Mouse (Mus musculus) gastrocnemius, adult 8-10 months (tissue): ENCODE results near the gene Rnf168. TPM values are rescaled to one million over a fixed set of nuclear protein-coding genes. Genes with fewer than 3 reads are reported as not detected.
"Not testable (repeated sequence)": the region's sequence is repeated elsewhere in the genome, so short reads cannot be mapped to it uniquely, and the experiment has no call there.

Experiments used
- DNase-seq, 2 experiments: peaks; one replicate each; pipeline ENCODE4 v3.0.0; 2022; ENCODE audit warnings: low spot score in 2 of 2
- total RNA-seq, 4 experiments: library from RNA; stranded (reverse); gene quantifications; 2 replicates each; pipeline ENCODE4 v1.2.4; 2022

Rnf168 gene
- 10 to 100 TPM in 2 of 4 experiments, 1 to 10 TPM in 2; 8.5 to 11.7 (median 10.2) TPM for total RNA-seq

GRCm38 (mm10) chr16:32277308-32278256 is at the start of gene Rnf168:
TSS of gene Rnf168 (plus strand) at chr16:32277459.
- DNase-seq, result peak; percentile 74 to 84

- DNase-seq, result not testable (repeated sequence)
These were observed 45.2 kb upstream of the Rnf168 start for GRCm38 (mm10) chr16:32232050-32232449.

GRCm38 (mm10) chr16:32237930-32238680 is 39.2 kb upstream of the Rnf168 start:
- no peak for DNase-seq

- no peak for DNase-seq
These were observed 37.6 kb upstream of the Rnf168 start for GRCm38 (mm10) chr16:32239428-32240312.

- no peak for DNase-seq
These were observed 33.4 kb upstream of the Rnf168 start for GRCm38 (mm10) chr16:32243901-32244300.

- peak; percentile 9 to 37 for DNase-seq
These were observed 30.9 kb upstream of the Rnf168 start for GRCm38 (mm10) chr16:32246351-32246791.

GRCm38 (mm10) chr16:32246952-32247370 is 30.3 kb upstream of the Rnf168 start, which contains the start of the genes Fbxo45 and Wdr53:
TSS of gene Fbxo45 (minus strand) at chr16:32247158.
TSS of gene Wdr53 (plus strand) at chr16:32247227.
- peak; percentile 93 to 97 for DNase-seq

GRCm38 (mm10) chr16:32264225-32264624 is 13.0 kb upstream of the Rnf168 start:
- not testable (repeated sequence) for DNase-seq

GRCm38 (mm10) chr16:32271291-32271690 is 6.0 kb upstream of the Rnf168 start, which contains the start of gene Smco1:
TSS of gene Smco1 (plus strand) at chr16:32271468.
- DNase-seq, result peak; percentile 61 to 76

GRCm38 (mm10) chr16:32273338-32273737 is 3.9 kb upstream of the Rnf168 start:
- DNase-seq, result no peak

- no peak for DNase-seq
These were observed 2.2 kb upstream of the Rnf168 start for GRCm38 (mm10) chr16:32275041-32275440.

GRCm38 (mm10) chr16:32275830-32276229 is 1.4 kb upstream of the Rnf168 start:
- no peak for DNase-seq

GRCm38 (mm10) chr16:32278396-32278795 is 1.1 kb downstream of the Rnf168 start:
- no peak for DNase-seq

GRCm38 (mm10) chr16:32280211-32280610 is 3.0 kb downstream of the Rnf168 start:
- no peak for DNase-seq

- DNase-seq, result no peak
These were observed 5.3 kb downstream of the Rnf168 start for GRCm38 (mm10) chr16:32282608-32283007.

GRCm38 (mm10) chr16:32291821-32292220 is 14.6 kb downstream of the Rnf168 start:
- no peak for DNase-seq

GRCm38 (mm10) chr16:32299617-32300016 is 22.4 kb downstream of the Rnf168 start:
- DNase-seq, result not testable (repeated sequence)

- DNase-seq, result no peak
These were observed 25.8 kb downstream of the Rnf168 start for GRCm38 (mm10) chr16:32303046-32303445.

GRCm38 (mm10) chr16:32303886-32304285 is 26.6 kb downstream of the Rnf168 start:
- no peak for DNase-seq

GRCm38 (mm10) chr16:32311970-32312369 is 34.7 kb downstream of the Rnf168 start:
- DNase-seq, result no peak

GRCm38 (mm10) chr16:32312386-32312785 is 35.1 kb downstream of the Rnf168 start:
- no peak for DNase-seq
